Mouse (Mus musculus): ENCODE results near the gene Ern2. TPM values are rescaled to one million over a fixed set of nuclear protein-coding genes. Genes with fewer than 3 reads are reported as not detected.

Ern2 gene
- polyA plus RNA-seq, 1 experiment from 2014 or later, result 0.12 TPM

DNA sequence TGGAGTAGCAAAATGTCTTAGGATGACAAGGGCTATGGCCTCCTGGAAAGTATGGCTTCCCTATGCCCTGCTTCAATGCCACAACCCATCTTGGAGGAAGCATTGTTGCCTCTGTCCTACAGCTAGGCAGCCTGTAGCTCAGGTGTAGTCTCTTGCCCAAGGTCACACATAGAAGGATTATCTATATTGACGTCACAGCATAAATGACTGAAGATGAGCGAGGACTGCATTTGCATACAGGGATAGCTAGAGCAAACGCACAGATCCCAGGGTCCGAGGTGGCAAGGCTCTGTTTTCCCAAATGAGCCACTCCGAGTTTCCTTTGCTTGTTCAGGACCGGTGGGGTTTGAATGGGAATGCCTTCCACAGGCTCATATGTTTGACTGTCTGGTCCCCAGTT, 15.3 kb downstream of the Ern2 start:
- Histone ChIP-seq H3K4me3 (replicated peaks; ENCODE audit: low read depth, low read length) (no peak overlapping the region), H3K4me2 (ENCODE audit: low read length) (no peak overlapping the region), H3K36me3 (ENCODE audit: insufficient read depth, low read length) (peaks cover 35% of the 10 kb centered on the region), H3K27me3 (ENCODE audit: insufficient read depth, low read length) (no peaks in the 10 kb centered on the region), H3K9ac (ENCODE audit: low read depth, low read length) (no peak overlapping the region), H3K4me1 (replicated peaks; ENCODE audit: insufficient read depth, low read length) (no peaks in the 10 kb centered on the region), H3K27ac (no peak overlapping the region), H3K9me3 (replicated peaks; ENCODE audit: low read length) (no peaks in the 10 kb centered on the region)
- no peak for DNase-seq (ENCODE audit: low spot score)
- 83% methylated on average over 6 of the region's 6 CpGs for WGBS
- ATAC-seq (replicated peaks; ENCODE audit: low FRiP score, low read depth), result no peak
- TF ChIP-seq CTCF (IDR thresholded peaks at IDR 0.05; ENCODE audit: low read depth), result no peak

DNA sequence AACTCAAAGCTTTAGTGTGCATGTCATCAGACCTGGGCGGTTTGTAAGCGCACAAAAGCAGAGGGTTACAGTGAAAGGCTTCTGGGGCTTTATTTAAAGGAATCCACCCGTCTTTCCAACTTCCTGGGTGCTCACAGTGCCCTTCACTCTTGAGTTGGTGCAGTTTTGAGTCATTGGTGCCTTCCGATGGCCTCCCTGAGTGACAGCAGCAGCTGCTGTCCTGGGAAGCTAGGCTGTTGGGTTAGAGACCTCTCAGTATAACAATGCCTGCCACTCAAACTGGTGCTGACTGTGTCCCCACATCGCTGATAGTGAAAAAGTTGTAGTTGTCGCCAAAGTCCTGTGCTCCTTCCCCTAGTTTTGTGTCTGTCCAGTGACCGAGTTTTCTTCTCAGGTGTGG, 18.8 kb downstream of the Ern2 start:
- H3K36me3 ChIP-seq (ENCODE audit: insufficient read depth, low read length), result peaks cover 41% of the 10 kb centered on the region
- no peak overlapping the region for H3K9ac ChIP-seq (ENCODE audit: low read depth, low read length)
- H3K27me3 ChIP-seq (ENCODE audit: insufficient read depth, low read length), result no peaks in the 10 kb centered on the region
- no peak overlapping the region for H3K4me3 ChIP-seq (replicated peaks; ENCODE audit: low read depth, low read length)
- 94% methylated on average over 7 of the region's 7 CpGs for WGBS
- no peak overlapping the region for H3K27ac ChIP-seq
- ATAC-seq (replicated peaks; ENCODE audit: low FRiP score, low read depth) (no peak), DNase-seq (ENCODE audit: low spot score) (no peak)
- no peaks in the 10 kb centered on the region for H3K9me3 ChIP-seq (replicated peaks; ENCODE audit: low read length)
- no peak for TF ChIP-seq CTCF (IDR thresholded peaks at IDR 0.05; ENCODE audit: low read depth)
- H3K4me1 ChIP-seq (replicated peaks; ENCODE audit: insufficient read depth, low read length), result no peaks in the 10 kb centered on the region
- H3K4me2 ChIP-seq (ENCODE audit: low read length), result no peak overlapping the region

DNA sequence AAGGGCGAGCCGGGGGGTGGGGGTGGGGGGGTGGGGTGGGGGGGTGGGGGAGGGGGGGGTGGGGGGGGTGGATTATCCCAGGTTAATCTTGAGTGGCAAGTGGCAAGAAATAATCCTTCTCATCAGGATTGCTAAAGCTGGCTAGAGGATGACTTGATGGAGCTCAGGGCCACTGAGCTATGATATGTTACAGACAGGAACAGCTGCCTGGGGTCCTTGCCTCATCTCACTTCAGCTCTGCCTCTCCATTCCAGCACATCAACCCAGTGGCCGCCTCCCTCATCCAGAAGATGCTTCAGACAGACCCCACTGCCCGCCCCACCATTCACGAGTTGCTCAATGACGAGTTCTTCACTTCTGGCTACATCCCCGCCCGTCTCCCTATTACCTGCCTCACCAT, 22.2 kb downstream of the Ern2 start:
- H3K4me2 ChIP-seq (ENCODE audit: low read length), result no peak overlapping the region
- ATAC-seq (replicated peaks; ENCODE audit: low FRiP score, low read depth), result no peak
- H3K36me3 ChIP-seq (ENCODE audit: insufficient read depth, low read length), result peaks cover 25% of the 10 kb centered on the region
- no peaks in the 10 kb centered on the region for H3K9me3 ChIP-seq (replicated peaks; ENCODE audit: low read length)
- WGBS, result 91% methylated on average over 8 of the region's 8 CpGs
- TF ChIP-seq CTCF (IDR thresholded peaks at IDR 0.05; ENCODE audit: low read depth), result no peak
- H3K27ac ChIP-seq, result no peak overlapping the region
- 0 out of 2 replicates have a peak, but pooled peaks cover 7% of the 10 kb centered on the region for H3K4me1 ChIP-seq (replicated peaks; ENCODE audit: insufficient read depth, low read length)
- no peak overlapping the region for H3K4me3 ChIP-seq (replicated peaks; ENCODE audit: low read depth, low read length)
- no peak overlapping the region for H3K9ac ChIP-seq (ENCODE audit: low read depth, low read length)
- H3K27me3 ChIP-seq (ENCODE audit: insufficient read depth, low read length), result no peaks in the 10 kb centered on the region
- no peak for DNase-seq (ENCODE audit: low spot score)

GRCm38 (mm10) chr7:122160037-122160436, 26.0 kb downstream of the Ern2 start:
- ATAC-seq (replicated peaks; ENCODE audit: low FRiP score, low read depth) (no peak), DNase-seq (ENCODE audit: low spot score) (peak; percentile 14)
- WGBS, result 2% methylated on average over 12 of the region's 12 CpGs
- H3K27me3 ChIP-seq (ENCODE audit: insufficient read depth, low read length), result no peaks in the 10 kb centered on the region
- H3K9me3 ChIP-seq (replicated peaks; ENCODE audit: low read length), result no peaks in the 10 kb centered on the region
- H3K4me1 ChIP-seq (replicated peaks; ENCODE audit: insufficient read depth, low read length), result 0 out of 2 replicates have a peak, but pooled peaks cover 14% of the 10 kb centered on the region
- H3K4me2 ChIP-seq (ENCODE audit: low read length), result peak overlapping the region; percentile 91
- H3K4me3 ChIP-seq (replicated peaks; ENCODE audit: low read depth, low read length), result peak overlapping the region; percentile 65
- H3K36me3 ChIP-seq (ENCODE audit: insufficient read depth, low read length), result peaks cover 7% of the 10 kb centered on the region; the same call in 1 of the 2 replicates
- no peak overlapping the region for H3K27ac ChIP-seq
- H3K9ac ChIP-seq (ENCODE audit: low read depth, low read length), result peak overlapping the region; percentile 68
- no peak for TF ChIP-seq CTCF (IDR thresholded peaks at IDR 0.05; ENCODE audit: low read depth)

DNA sequence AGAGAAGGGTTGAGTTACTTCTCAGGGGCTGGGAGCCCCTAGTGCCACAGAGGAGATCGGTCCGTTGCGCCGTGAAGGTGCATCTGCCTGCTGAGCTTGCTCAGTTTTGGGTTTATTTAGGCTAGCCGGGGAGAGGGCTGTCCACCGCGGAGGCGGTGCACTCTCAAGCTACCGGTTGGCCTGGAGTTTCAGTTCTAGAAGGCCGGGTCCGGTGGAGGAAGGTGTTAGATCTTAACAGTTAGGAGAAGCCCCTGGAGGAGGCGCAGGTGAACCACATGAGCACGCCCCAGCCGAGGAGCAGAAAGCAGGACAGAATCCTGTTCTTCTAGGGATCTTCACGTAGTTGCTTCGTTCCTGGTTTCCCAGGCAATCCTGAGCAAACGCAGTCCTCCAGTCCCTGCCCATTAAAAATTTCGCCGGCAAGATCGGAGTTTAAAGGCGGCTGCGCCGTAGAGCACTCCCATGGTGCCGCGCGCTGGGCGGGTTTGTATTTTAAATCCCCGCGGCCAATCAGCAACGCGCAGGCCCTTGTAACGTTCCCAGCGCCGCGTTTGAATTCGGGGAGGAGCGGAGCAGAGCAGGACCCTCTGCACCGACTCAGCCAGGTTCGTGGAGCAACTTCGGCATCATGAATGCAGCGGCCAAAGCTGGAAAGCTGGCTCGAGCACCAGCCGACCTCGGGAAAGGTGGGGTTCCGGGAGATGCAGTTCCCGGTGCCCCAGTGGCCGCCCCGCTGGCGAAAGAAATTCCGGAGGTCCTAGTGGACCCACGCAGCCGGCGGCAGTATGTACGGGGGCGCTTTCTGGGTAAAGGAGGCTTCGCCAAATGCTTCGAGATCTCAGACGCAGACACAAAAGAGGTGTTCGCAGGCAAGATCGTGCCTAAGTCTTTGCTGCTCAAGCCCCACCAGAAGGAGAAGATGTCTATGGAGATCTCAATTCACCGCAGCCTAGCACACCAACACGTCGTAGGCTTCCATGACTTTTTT, 26.8 kb downstream of the Ern2 start, which contains the start of gene Plk1:
Gene Plk1 (plus strand): TSS at position 525 of the 988 bp plus-strand sequence.
- DNase-seq (ENCODE audit: low spot score), result peak; percentile 93
- H3K36me3 ChIP-seq (ENCODE audit: insufficient read depth, low read length), result peaks cover 7% of the 10 kb centered on the region; the same call in 1 of the 2 replicates
- under 1% methylated on average over 63 of the region's 63 CpGs for WGBS
- ATAC-seq (replicated peaks; ENCODE audit: low FRiP score, low read depth), result peak; percentile 86
- peak within 1 kb of the TSS; percentile 68 for H3K9ac ChIP-seq (ENCODE audit: low read depth, low read length)
- peak within 1 kb of the TSS; percentile 91 for H3K4me2 ChIP-seq (ENCODE audit: low read length)
- 0 out of 2 replicates have a peak, but pooled peaks cover 14% of the 10 kb centered on the region for H3K4me1 ChIP-seq (replicated peaks; ENCODE audit: insufficient read depth, low read length)
- H3K9me3 ChIP-seq (replicated peaks; ENCODE audit: low read length), result no peaks in the 10 kb centered on the region
- H3K27ac ChIP-seq, result peak within 1 kb of the TSS; percentile 80
- peak within 1 kb of the TSS; percentile 65 for H3K4me3 ChIP-seq (replicated peaks; ENCODE audit: low read depth, low read length)
- no peak; the same call in 1 of the 2 replicates for TF ChIP-seq CTCF (IDR thresholded peaks at IDR 0.05; ENCODE audit: low read depth)
- H3K27me3 ChIP-seq (ENCODE audit: insufficient read depth, low read length), result no peaks in the 10 kb centered on the region

GRCm38 (mm10) chr7:122158488-122158887, 27.5 kb downstream of the Ern2 start:
- 0 out of 2 replicates have a peak, but pooled peaks cover 14% of the 10 kb centered on the region for H3K4me1 ChIP-seq (replicated peaks; ENCODE audit: insufficient read depth, low read length)
- no peak for DNase-seq (ENCODE audit: low spot score)
- WGBS, result 3% methylated on average over 13 of the region's 13 CpGs

More at GRCm38 (mm10) chr7:122158488-122158887, 27.5 kb downstream of the Ern2 start:
- Histone ChIP-seq H3K27ac (peak overlapping the region; percentile 80), H3K27me3 (ENCODE audit: insufficient read depth, low read length) (no peaks in the 10 kb centered on the region), H3K9ac (ENCODE audit: low read depth, low read length) (peak overlapping the region; percentile 68), H3K4me3 (replicated peaks; ENCODE audit: low read depth, low read length) (peak overlapping the region; percentile 65), H3K36me3 (ENCODE audit: insufficient read depth, low read length) (peaks cover 3% of the 10 kb centered on the region; the same call in 1 of the 2 replicates), H3K9me3 (replicated peaks; ENCODE audit: low read length) (no peaks in the 10 kb centered on the region), H3K4me2 (ENCODE audit: low read length) (peak overlapping the region; percentile 91)
- TF ChIP-seq CTCF (IDR thresholded peaks at IDR 0.05; ENCODE audit: low read depth), result no peak
- ATAC-seq (replicated peaks; ENCODE audit: low FRiP score, low read depth), result peak; percentile 27; the same call in 1 of the 2 replicates
